Mouse (Mus musculus): ENCODE results near the gene Gdf7. TPM values are rescaled to one million over a fixed set of nuclear protein-coding genes. Genes with fewer than 3 reads are reported as not detected.

Gdf7 gene
- total RNA-seq, 2 experiments from 2014 or later = not detected

DNA sequence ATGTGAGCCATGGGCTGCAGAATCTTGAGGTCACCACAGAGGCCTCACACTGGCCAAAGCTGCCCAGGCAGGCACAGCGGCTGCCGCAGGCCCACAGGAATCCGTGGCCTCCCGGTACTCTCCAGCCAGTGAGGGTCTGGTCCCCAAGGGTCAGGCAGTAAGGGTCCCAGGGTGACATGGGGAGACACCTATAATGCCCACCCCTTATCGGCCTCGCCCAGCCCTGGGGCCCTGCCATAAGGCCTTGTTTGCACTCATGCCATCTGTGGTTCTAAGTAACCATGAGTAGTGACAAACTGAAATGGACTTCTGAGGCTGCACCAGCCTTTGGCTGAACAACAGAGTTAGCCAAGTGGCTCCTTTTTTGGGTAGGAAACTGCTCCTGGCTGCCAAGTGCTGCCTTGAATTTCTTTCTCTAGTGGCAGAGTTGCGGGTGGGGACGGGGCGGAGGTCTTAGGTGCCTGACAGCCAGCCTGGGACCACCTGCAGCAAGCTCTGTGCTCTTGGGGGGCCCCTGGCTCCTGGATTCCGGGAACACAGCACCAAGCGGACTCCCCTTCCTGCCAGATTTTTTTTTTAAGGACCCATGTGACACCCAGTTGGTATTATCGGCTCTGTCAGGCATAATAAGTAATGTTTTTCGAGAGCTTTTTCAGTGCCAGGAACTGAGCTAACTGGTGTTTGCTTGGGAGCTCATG lies 23.6 kb upstream of the Gdf7 start:
- intact Hi-C loops (cut with DNase I) = no loop called here
- peak; percentile 42 for DNase-seq
- H3K4me3 ChIP-seq = peak overlapping the region; percentile 13; the same call in 1 of the 2 replicates
- no peak for TF ChIP-seq CTCF (IDR thresholded peaks at IDR 0.05)
- peak overlapping the region; percentile 84 for H3K27ac ChIP-seq

DNA sequence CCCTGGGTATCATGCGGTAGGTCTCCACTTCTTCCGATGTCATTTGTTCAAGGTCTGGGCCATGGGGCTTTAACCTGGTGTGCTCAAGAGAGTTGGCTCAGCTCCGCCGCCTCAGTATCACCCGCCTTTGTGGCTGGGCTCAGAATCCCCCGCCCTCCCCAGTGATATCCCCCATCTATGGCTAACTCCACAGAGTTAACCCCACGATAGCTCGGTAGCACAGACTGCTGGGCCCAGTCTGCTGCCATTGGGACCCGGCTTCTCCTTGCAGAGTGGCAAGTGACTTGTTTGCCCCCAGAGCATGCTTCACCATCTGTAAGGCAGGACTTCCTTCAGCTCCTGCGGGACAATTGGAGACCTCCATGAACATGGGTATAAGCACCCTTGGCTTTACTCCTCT lies 22.3 kb upstream of the Gdf7 start:
- TF ChIP-seq CTCF (IDR thresholded peaks at IDR 0.05) = no peak
- DNase-seq = no peak
- H3K4me3 ChIP-seq = no peak overlapping the region
- intact Hi-C loops (cut with DNase I) = no loop called here
- no peak overlapping the region for H3K27ac ChIP-seq

DNA sequence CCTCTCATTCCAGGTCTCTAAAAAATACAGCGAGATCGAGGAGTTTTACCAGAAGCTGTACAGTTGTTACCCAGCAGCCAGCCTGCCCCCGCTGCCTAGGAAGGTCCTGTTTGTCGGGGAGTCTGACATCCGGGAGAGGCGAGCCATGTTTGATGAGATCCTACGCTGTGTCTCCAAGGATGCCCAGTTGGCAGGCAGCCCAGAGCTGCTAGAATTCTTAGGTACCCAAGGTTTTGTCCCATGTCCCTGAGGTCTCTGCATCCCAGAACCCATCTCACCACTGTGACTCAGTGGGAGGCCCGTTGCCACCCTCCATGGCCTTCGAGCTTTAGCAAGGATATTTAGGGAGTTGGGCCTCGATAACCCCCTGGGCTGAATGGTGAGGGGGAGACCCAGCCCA lies 19.8 kb upstream of the Gdf7 start:
- intact Hi-C loops (cut with DNase I) = no loop called here
- no peak for TF ChIP-seq CTCF (IDR thresholded peaks at IDR 0.05)
- DNase-seq = no peak
- Histone ChIP-seq H3K4me3 (no peak overlapping the region), H3K27ac (no peak overlapping the region)

DNA sequence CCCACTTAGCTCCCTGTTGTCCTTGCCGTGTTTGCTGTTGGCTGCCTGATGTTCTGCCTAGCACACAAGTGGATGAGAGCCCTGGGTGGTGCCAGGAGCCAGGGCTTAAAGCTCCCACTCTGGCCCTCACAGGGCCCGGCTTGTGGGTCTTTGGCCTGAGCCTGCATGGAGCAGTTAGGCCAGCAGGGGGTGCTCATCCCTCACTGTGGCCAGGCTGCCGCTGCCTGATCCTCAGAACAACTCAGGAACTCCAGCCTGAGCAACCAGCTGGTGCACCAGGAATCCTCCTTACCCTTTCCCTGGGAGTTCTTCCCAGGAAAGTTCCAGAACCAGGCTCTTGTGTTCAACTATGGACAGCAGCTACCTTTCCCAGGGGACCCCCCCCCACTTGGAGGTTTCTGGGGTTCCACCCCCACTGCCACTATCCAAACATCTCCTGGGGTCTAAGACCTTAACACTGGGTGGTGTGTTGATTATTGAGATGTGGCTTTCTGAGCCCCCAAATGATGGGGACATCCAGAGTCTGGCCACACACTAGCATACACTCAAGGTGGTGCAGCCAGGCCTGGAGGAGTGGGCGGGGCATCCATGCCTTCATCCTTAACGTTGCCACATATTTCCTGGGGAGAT lies 18.4 kb upstream of the Gdf7 start:
- TF ChIP-seq CTCF (IDR thresholded peaks at IDR 0.05) = peak; percentile 100; the same call in 1 of the 2 replicates
- Histone ChIP-seq H3K4me3 (no peak overlapping the region), H3K27ac (no peak overlapping the region)
- DNase-seq = peak; percentile 89
- intact Hi-C loops (cut with DNase I) = loop anchor here (1.0 kb wide), 1 partner anchor 227 kb away; no protein-coding TSS in a partner anchor

DNA sequence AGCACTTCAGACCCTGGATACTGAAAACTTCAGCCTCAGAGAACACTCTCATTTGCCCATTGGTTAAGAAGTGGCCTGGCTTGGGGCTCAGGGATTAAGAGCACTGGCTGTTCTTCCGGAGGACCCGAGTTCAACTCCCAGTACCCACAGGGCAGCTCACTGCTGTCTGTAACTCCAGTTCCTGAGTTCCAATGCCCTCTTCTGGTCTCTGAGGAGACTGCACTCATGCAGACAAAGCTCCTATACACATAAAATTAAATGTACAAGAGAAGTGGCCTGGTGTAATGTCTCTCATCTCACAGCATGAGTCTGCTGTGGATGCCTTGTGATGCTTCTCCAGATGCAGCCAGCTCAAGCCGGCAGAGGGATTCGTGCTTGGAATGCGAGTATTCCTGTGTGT lies 14.8 kb upstream of the Gdf7 start:
- no peak overlapping the region for H3K4me3 ChIP-seq
- intact Hi-C loops (cut with DNase I) = no loop called here
- peak; percentile 23; the same call in 1 of the 2 replicates for TF ChIP-seq CTCF (IDR thresholded peaks at IDR 0.05)

DNA sequence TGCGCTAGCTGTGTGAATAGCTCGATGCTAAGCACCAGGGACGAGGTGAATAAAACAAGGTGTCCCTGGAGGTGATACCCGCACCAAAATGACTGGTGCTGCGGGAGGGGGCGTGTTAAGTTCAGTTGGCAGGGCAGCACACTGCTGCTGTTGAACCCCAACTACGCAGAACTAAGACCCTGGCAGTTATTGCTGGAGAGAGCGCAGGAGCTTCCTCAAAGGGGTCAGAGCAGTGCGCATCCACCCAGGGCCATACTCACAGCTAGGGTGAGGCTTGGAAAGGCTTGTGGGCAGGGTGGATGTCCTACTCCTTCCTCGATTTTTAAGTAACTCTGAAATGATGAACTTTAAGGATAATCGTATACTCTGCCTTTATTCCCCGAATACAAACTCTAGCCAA lies 12.0 kb upstream of the Gdf7 start:
- TF ChIP-seq CTCF (IDR thresholded peaks at IDR 0.05) = no peak
- DNase-seq = no peak
- peak overlapping the region; percentile 91 for H3K4me3 ChIP-seq
- intact Hi-C loops (cut with DNase I) = loop anchor here (1.0 kb wide), 1 partner anchor 13 kb away; no protein-coding TSS in a partner anchor
- H3K27ac ChIP-seq = peak overlapping the region; percentile 87

More for the DNA sequence above, 14.8 kb upstream of the Gdf7 start:
- H3K27ac ChIP-seq = no peak overlapping the region
- no peak for DNase-seq

DNA sequence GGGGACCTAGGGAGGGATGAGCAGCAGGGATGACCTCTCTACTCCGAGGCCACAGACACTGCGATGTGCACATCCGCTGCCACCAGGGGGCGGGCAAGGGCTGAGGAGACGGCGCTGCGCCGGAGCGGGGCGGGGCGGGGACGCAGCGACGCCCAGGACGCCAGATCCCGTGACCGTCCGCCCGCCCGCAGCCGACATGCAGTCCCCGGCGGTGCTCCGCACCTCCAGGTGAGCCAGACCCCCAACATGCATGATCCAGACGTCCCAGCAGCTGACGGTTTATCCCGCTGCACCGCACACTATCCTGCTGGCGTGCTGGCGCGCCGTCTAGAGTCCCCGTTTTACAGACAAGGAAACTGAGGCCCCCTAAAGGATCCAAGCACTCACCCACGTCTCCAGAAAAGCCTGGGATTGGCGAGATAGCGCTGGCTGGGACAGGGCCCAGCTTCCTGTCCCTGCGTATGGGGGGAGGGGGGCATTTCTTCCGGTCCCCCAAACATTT lies 11.6 kb upstream of the Gdf7 start, which contains the start of gene Hs1bp3:
Gene Hs1bp3, plus strand, starts transcription at position 163 of the 502 bp plus-strand sequence.
- DNase-seq = peak; percentile 95
- Histone ChIP-seq H3K4me3 (peak within 1 kb of the TSS; percentile 91), H3K27ac (peak within 1 kb of the TSS; percentile 87)
- TF ChIP-seq CTCF (IDR thresholded peaks at IDR 0.05) = peak; percentile 97; the same call in 1 of the 2 replicates
- intact Hi-C loops (cut with DNase I) = loop anchor here (1.0 kb wide), 1 partner anchor 13 kb away; no protein-coding TSS in a partner anchor

DNA sequence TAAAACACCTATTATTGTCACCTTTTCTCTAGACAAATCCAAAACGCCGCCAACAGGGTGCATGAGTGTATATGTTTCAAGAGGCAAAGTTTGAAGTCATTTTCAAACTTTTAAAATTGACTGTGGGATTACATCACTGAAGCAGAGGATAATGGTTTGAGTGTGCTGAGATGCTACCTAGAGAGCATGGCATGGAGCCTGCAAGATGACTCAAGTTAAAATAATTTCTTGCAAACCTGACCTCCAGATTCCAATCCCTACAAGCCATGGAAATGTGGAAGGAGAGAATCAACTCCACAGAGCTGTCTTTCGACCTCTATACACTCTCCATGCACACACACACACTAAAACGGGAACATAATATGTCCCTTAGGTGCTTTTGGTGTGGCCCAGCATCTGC lies 10.5 kb upstream of the Gdf7 start:
- intact Hi-C loops (cut with DNase I) = no loop called here
- Histone ChIP-seq H3K4me3 (no peak overlapping the region), H3K27ac (no peak overlapping the region)
- no peak for TF ChIP-seq CTCF (IDR thresholded peaks at IDR 0.05)
- no peak for DNase-seq

DNA sequence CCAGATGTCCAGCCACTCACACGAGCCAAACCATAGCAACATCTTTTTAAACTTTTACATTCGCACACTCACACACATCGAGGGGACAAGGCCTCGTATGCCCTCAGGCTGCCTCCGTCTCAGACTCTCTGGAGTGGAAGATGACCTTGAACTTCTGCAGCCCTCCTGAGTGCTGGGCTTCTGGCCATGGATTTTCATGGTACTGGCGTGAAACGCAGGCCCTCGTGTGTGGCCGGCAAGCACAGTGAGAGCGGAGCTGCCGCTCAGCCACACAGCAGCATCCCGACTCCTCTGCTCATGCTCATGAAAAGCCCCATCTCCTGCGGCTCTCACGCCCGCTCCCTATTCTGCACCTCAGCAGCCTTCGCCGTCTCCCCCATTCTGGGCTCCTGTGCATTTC lies 9.2 kb upstream of the Gdf7 start:
- TF ChIP-seq CTCF (IDR thresholded peaks at IDR 0.05) = no peak
- intact Hi-C loops (cut with DNase I) = no loop called here

DNA sequence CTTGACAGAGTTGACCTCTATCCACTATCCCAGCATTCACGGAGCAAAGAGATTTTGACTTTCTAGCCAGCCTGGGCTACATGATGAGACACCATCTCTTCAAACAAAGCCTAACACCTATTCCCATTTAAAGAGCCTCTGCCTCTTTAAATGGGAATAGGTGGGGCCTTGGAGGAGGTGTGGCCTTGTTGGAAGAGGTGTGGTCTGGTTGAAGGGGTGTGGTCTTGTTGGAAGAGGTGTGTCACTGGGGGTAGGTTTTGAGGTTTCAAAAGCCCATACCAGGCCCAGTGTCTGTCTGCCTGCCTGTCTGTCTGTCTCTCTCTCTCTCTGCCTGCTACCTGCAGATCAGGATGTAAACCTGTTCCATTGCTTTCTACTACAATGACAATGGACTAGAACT lies 5.2 kb upstream of the Gdf7 start:
- TF ChIP-seq CTCF (IDR thresholded peaks at IDR 0.05) = no peak
- H3K27ac ChIP-seq = no peak overlapping the region
- no peak overlapping the region for H3K4me3 ChIP-seq
- DNase-seq = peak; percentile 15
- intact Hi-C loops (cut with DNase I) = loop anchor here (2.0 kb wide), 2 partner anchors 248 to 316 kb away; no protein-coding TSS in a partner anchor

More for the DNA sequence above, 9.2 kb upstream of the Gdf7 start:
- Histone ChIP-seq H3K4me3 (no peak overlapping the region), H3K27ac (no peak overlapping the region)
- DNase-seq = no peak

DNA sequence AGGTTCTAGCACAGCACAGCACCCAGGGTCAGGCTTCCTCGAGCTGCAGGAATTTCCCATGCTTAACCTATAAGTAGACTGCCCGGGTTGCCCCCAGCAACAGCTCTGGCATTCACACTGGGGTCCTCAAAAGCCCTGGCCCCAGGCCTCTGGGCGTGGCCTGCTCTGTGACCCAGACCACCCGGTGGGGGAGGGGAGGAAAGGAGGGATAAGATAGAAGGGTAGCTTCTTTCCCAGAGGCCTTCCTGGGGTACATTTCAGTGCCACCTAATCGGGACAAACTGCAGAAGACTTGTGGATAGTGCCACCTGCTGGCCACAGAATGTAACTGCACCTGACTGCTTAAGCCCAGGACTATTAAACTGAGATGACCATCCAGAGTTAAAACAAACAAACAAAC lies 4.7 kb upstream of the Gdf7 start:
- peak; percentile 94 for TF ChIP-seq CTCF (IDR thresholded peaks at IDR 0.05)
- H3K4me3 ChIP-seq = no peak overlapping the region
- DNase-seq = peak; percentile 59
- no peak overlapping the region for H3K27ac ChIP-seq
- intact Hi-C loops (cut with DNase I) = loop anchor here (2.0 kb wide), 2 partner anchors 248 to 316 kb away; no protein-coding TSS in a partner anchor

DNA sequence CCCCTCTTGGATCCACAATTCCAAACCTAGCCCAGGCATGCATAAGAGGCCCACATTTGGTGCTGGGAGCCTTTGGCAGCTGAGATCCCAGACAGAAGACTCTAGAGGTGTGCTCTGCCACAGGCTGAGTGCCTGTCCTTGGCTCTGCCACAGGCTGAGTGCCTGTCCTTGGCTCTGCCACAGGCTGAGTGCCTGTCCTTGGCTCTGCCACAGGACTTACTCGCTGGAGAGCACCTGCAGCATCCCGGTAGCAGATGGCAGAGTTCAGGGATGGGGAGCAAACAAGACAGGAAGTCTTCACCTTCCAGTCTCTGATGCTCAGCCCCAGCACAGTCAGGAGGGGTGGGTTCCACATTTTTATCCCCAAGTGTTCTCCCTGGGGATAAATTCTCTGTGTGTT lies 3.5 kb upstream of the Gdf7 start:
- peak; percentile 6 for DNase-seq

More for the DNA sequence above, 3.5 kb upstream of the Gdf7 start:
- intact Hi-C loops (cut with DNase I) = no loop called here
- no peak for TF ChIP-seq CTCF (IDR thresholded peaks at IDR 0.05)
- Histone ChIP-seq H3K4me3 (no peak overlapping the region), H3K27ac (no peak overlapping the region)

All from gastrocnemius, adult 2 months (tissue).